Mouse (Mus musculus) bone marrow macrophage, adult 2 months (primary cell): ENCODE results near the gene Ptpn3. TPM values are rescaled to one million over a fixed set of nuclear protein-coding genes. Genes with fewer than 3 reads are reported as not detected.

ENCODE experiments used
- H3K27ac ChIP-seq: 2 replicates; pipeline ENCODE4 v1.5.1; 2012; ENCODE audit warnings: low read depth, low read length; ENCODE audit not compliant: insufficient read depth
- H3K4me1 ChIP-seq: 2 replicates; pipeline ENCODE4 v1.6.1; 2012; ENCODE audit warnings: low read length; ENCODE audit not compliant: control insufficient read depth, insufficient read depth
- H3K4me3 ChIP-seq: 2 replicates; pipeline ENCODE4 v1.5.1; 2012; ENCODE audit warnings: mild to moderate bottlenecking, low read length, moderate library complexity; ENCODE audit not compliant: insufficient read depth
- CTCF ChIP-seq: IDR thresholded peaks from 2 replicates; pipeline ENCODE4 v1.5.1; 2012; ENCODE audit warnings: low read depth, mild to moderate bottlenecking, low read length, moderate library complexity
- POLR2A ChIP-seq: IDR thresholded peaks from 2 replicates; pipeline ENCODE4 v1.6.1; 2012; ENCODE audit warnings: mild to moderate bottlenecking, low read depth, low read length, borderline replicate concordance
- polyA plus RNA-seq: library from polyadenylated mRNA; stranded (reverse); fragments of >200 nt; gene quantifications from 2 replicates; pipeline ENCODE4 v1.2.4, GENCODE M21; 2012; ENCODE audit not compliant: missing spikeins, insufficient read depth, insufficient read length

Gene Ptpn3
- polyA plus RNA-seq, 1 experiment: 0.27 TPM

DNA sequence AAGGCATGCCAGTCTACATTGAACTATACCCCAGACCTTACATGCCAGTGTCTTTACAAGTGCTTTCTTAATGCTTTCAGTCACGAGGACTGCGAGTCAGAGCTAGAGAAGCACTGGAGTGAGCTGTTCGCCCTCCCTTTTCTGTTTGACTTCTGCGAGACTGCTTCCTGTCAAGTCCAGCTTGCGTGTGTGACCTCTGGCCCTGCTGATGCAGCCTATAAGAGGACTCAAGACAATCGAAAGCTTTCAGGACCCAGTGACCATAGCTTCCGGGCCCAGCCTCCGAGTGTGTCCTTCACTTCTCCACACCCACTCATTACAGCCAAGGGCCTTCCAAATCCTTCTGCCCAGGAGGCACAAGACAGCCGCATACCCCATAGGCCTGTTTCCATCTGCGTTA is 126.3 kb downstream of the Ptpn3 start:
- no peak overlapping the region for H3K27ac ChIP-seq
- no peak for TF ChIP-seq CTCF
- TF ChIP-seq POLR2A: no peak
- H3K4me3 ChIP-seq: no peak overlapping the region
- H3K4me1 ChIP-seq: no peaks in the 10 kb centered on the region

GRCm38 (mm10) chr4:57172861-57173260 is 128.8 kb downstream of the Ptpn3 start:
- H3K27ac ChIP-seq: no peak overlapping the region
- TF ChIP-seq POLR2A: no peak
- TF ChIP-seq CTCF: no peak
- H3K4me3 ChIP-seq: no peak overlapping the region
- H3K4me1 ChIP-seq: no peaks in the 10 kb centered on the region

- H3K27ac ChIP-seq: no peak overlapping the region
- no peak overlapping the region for H3K4me3 ChIP-seq
- TF ChIP-seq CTCF (no peak), POLR2A (no peak)
- no peaks in the 10 kb centered on the region for H3K4me1 ChIP-seq
These were observed 129.8 kb downstream of the Ptpn3 start for GRCm38 (mm10) chr4:57171817-57172216.

DNA sequence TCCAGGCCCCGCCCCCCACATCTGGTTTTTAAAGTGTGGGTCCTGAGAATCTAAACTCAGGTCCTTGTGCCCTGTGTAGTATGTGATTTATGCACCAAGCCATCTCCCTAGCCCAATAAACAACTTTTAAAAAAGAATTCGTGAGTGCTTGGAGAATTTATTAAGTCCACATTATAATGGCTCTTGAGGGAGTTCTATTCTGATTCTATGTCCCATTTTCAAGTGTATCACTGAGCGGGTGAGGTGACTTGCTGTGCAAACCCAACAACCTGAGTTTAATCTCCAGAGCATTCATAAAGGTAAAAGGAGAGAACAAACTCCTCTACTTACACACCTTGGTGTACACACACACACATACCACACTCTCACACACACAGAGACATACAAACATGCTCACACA is 133.0 kb downstream of the Ptpn3 start:
- Histone ChIP-seq H3K4me1 (no peaks in the 10 kb centered on the region), H3K27ac (no peak overlapping the region), H3K4me3 (no peak overlapping the region)
- no peak for TF ChIP-seq POLR2A
- no peak for TF ChIP-seq CTCF

DNA sequence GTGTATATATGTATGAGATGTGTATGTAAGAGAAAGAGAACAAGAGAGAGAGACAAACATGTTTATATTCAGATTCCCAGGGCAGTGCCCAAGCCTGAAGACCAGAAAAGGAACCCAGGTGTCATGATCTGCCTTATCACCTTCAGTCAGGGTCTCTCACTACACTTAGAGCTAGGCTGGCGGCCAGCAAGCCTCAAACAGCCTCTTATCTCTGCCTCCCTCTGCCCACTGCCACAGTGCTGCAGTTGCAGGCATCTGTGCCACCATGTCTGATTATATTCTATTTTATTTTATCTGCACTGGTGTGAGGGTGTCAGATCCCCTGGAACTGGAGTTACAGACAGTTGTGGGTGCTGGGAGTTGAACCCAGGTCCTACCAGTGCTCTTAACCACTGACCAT is 133.4 kb downstream of the Ptpn3 start:
- TF ChIP-seq CTCF (no peak), POLR2A (no peak)
- Histone ChIP-seq H3K4me1 (no peaks in the 10 kb centered on the region), H3K4me3 (no peak overlapping the region), H3K27ac (no peak overlapping the region)

GRCm38 (mm10) chr4:57166922-57167870 is 134.4 kb downstream of the Ptpn3 start:
- Histone ChIP-seq H3K27ac (no peak overlapping the region), H3K4me3 (no peak overlapping the region), H3K4me1 (no peaks in the 10 kb centered on the region)
- TF ChIP-seq POLR2A (no peak), CTCF (no peak)

- no peak overlapping the region for H3K27ac ChIP-seq
- H3K4me1 ChIP-seq: no peaks in the 10 kb centered on the region
- H3K4me3 ChIP-seq: no peak overlapping the region
- no peak for TF ChIP-seq POLR2A
- no peak for TF ChIP-seq CTCF
These were observed 136.0 kb downstream of the Ptpn3 start for GRCm38 (mm10) chr4:57165654-57166053.

DNA sequence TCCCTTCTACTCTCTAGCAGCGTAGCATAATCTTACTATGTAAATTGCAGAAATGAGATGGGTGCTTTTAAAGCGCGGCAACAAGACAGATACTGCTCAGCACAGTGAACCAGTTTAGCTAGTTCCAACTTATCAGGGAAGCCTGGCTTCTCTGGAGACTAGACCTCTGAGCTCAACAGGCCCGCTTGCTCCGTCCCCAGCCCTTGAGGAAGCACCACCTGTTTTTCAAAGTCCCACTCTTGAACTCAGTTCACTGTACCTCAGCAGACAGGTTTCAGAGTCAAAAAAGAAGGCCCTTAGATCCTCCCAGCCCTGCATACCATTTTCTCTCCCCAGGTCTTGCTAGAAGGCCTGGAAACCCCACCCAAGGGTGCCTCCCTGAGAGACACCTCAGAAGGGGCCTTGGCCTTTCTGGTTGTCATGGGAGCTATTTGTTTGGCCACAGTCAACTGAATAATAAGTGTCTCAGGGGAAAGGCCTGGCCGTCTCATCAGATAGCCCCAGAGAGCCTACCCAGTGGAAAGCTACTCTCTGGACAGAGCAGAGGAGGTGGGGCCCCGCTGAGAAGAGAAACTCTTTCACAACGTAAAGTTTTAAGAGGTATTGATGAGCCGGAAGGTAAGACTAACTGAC is 136.9 kb downstream of the Ptpn3 start:
- TF ChIP-seq POLR2A (no peak), CTCF (no peak)
- Histone ChIP-seq H3K27ac (no peak overlapping the region), H3K4me3 (no peak overlapping the region), H3K4me1 (no peaks in the 10 kb centered on the region)

- no peak overlapping the region for H3K27ac ChIP-seq
- TF ChIP-seq POLR2A (no peak), CTCF (no peak)
- no peaks in the 10 kb centered on the region for H3K4me1 ChIP-seq
- H3K4me3 ChIP-seq: no peak overlapping the region
These were observed 138.6 kb downstream of the Ptpn3 start for GRCm38 (mm10) chr4:57162789-57163722.
